Mouse (Mus musculus) embryonic facial prominence, embryonic 14.5 days (tissue): ENCODE measurements at regions not wholly inside any gene's neighbourhood (a gene's known extent, or its start where the extent isn't known, plus 50 kb on each side); places are given as distances from the start of the nearest gene placed in this dataset.

Experiments
- ATAC-seq: fragments of 200-750 bp; cut with Nextera tagmentation; 2 replicates; pipeline ENCODE4 v1.8.0; 2017; ENCODE audit warnings: low read depth, moderate number of reproducible peaks, moderate TSS enrichment
- DNase-seq: peaks from one replicate; pipeline ENCODE4 v3.0.0-alpha.2; 2015; ENCODE audit warnings: low spot score
- H3K27ac ChIP-seq: fragments of 300-500 bp; sonication (generic); replicated peaks from 2 replicates; pipeline ENCODE4 v1.5.1; 2014; ENCODE audit warnings: low read depth, mild to moderate bottlenecking, low read length, moderate library complexity
- H3K27me3 ChIP-seq: fragments of 300-500 bp; sonication (generic); replicated peaks from 2 replicates; pipeline ENCODE4 v1.6.1; 2014; ENCODE audit warnings: low read length; ENCODE audit not compliant: control insufficient read depth, insufficient read depth
- H3K36me3 ChIP-seq: fragments of 300-500 bp; sonication (generic); 2 replicates; pipeline ENCODE4 v1.6.1; 2014; ENCODE audit warnings: low read length, mixed read lengths; ENCODE audit not compliant: control insufficient read depth, insufficient read depth
- H3K4me1 ChIP-seq: fragments of 300-500 bp; sonication (generic); 2 replicates; pipeline ENCODE4 v1.6.1; 2014; ENCODE audit warnings: antibody characterized with exemption, low read length; ENCODE audit not compliant: control insufficient read depth, insufficient read depth
- H3K4me2 ChIP-seq: fragments of 300-500 bp; sonication (generic); 2 replicates; pipeline ENCODE4 v1.6.1; 2014; ENCODE audit warnings: low read depth, mild to moderate bottlenecking, low read length, moderate library complexity, mixed read lengths
- H3K4me3 ChIP-seq: fragments of 300-500 bp; sonication (generic); 2 replicates; pipeline ENCODE4 v1.5.1; 2014; ENCODE audit warnings: low read depth, mild to moderate bottlenecking, low read length
- H3K9ac ChIP-seq: fragments of 300-500 bp; sonication (generic); 2 replicates; pipeline ENCODE4 v1.6.1; 2014; ENCODE audit warnings: low read depth, mild to moderate bottlenecking, low read length, moderate library complexity, mixed read lengths
- H3K9me3 ChIP-seq: fragments of 300-500 bp; sonication (generic); 2 replicates; pipeline ENCODE4 v1.6.1; 2016; ENCODE audit warnings: low read length; ENCODE audit not compliant: control insufficient read depth
- WGBS: fragments of 180-500 bp; shearing (Covaris S2); extraction: QIAGEN DNeasy Blood & Tissue Kit; methylation state at CpG from one replicate; pipeline ENCODE4 v1.1.7; 2014; 5-methylcytosine and 5-hydroxymethylcytosine counted together

DNA sequence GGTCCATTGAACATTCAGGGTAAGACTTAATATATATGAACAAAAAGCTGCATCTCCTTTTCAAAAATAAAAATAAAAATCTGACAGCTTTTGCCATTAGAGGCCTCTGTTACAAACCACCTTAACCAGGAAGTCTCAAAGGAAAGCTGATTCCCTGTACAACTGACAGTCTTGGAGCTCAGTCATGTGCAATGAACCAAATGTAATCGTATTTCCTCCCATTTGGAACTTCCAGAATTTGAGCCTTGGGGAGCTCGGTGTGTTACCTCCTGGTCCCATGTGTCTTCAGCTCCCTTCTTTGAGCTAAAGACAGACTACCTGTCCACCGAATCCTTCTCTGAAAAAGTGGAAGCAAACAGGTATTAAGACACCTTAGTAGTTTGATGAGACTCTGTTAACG is 171.9 kb upstream of the Tent5a start:
- H3K9me3 ChIP-seq, result no peaks in the 10 kb centered on the region
- no peak overlapping the region for H3K27ac ChIP-seq
- no peak overlapping the region for H3K4me2 ChIP-seq
- no peak for DNase-seq
- H3K36me3 ChIP-seq, result no peaks in the 10 kb centered on the region
- no peaks in the 10 kb centered on the region for H3K27me3 ChIP-seq
- no peak for ATAC-seq
- H3K9ac ChIP-seq, result no peak overlapping the region
- no peak overlapping the region for H3K4me3 ChIP-seq
- 72% methylated on average over 4 of the region's 4 CpGs for WGBS
- H3K4me1 ChIP-seq, result no peaks in the 10 kb centered on the region

DNA sequence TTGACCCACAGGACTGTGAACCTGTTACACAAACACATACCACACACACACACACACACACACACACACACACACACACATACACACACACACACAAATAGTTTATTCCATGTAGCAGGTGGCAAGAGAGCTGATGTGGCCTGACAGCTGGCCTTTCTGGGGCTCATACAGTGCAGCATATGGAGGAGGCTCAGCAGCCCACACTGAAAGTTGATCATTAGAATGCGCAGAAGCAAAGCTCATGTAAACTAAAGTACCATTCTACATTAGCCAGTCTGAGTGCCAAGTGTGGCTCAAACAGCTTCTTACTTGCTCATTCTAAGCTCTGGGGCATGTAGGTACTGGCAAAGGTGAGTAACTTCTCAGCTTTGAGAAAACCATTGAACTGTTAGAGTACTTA is 170.2 kb upstream of the Tent5a start:
- H3K27me3 ChIP-seq, result no peaks in the 10 kb centered on the region
- ATAC-seq (peak; percentile 52; the same call in 1 of the 2 replicates), DNase-seq (peak; percentile 24)
- H3K36me3 ChIP-seq, result no peaks in the 10 kb centered on the region
- H3K27ac ChIP-seq, result no peak overlapping the region
- H3K4me3 ChIP-seq, result no peak overlapping the region
- no peak overlapping the region for H3K9ac ChIP-seq
- 77% methylated on average over 1 of the region's 1 CpGs for WGBS
- H3K9me3 ChIP-seq, result no peaks in the 10 kb centered on the region
- H3K4me1 ChIP-seq, result no peaks in the 10 kb centered on the region
- no peak overlapping the region for H3K4me2 ChIP-seq

DNA sequence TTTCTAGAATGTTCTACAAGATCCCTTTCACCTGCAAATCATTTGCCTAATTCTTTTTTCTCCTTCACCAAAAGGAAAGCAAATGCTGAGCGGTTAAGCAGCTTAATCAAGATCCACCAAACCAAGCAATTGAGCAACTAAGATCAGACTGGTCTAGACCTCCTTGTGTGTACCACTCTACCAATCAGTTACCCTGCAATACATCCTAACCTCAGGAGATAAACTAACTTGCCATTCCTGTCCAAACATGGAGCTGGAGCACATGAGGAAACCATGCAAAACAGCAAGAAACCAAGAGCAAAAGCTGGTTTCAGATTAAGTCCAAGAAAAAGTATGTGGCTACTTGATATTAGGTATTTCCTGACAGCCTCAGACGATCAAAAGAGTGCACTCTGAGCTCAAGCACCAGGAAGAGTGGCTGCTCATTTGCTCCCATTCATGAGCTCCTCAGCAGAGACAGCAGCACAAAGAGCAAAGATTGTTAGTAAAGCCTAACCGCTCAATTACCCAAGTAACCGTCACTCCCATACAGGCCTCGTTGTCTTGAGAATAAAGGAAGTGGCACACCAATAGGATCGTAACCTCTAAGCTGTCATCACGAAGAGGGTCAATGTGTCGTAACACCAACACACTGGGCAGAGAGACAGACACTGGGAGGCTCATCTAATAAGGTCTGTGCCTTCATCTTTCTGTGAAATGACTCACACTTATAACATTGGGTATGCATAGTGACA is 169.5 kb upstream of the Tent5a start:
- WGBS, result 56% methylated on average over 8 of the region's 8 CpGs
- ATAC-seq (peak; percentile 86), DNase-seq (peak; percentile 56)
- Histone ChIP-seq H3K4me2 (no peak overlapping the region), H3K4me1 (no peaks in the 10 kb centered on the region), H3K4me3 (no peak overlapping the region), H3K36me3 (no peaks in the 10 kb centered on the region), H3K9ac (no peak overlapping the region), H3K9me3 (no peaks in the 10 kb centered on the region), H3K27ac (no peak overlapping the region), H3K27me3 (no peaks in the 10 kb centered on the region)

DNA sequence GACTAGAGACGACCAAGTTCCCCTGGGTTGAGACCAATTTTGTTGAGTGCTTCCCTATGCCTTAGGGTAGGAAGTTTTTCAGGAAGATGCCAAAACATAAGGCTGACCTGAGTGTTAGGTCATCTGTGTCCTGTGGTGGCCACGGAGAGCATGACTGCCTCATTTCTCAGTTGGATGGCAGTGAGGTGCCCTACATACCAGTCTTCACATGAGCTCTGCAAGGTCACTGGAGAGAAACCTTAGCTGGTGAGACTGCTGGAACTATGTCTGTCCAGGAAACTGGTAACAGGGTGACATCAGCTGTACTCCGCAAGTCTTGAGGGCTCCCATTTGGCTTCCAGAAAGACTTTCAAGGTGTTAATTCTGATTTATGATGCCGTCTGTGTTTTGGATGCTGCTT is 167.9 kb upstream of the Tent5a start:
- H3K27ac ChIP-seq, result no peak overlapping the region
- no peaks in the 10 kb centered on the region for H3K27me3 ChIP-seq
- WGBS, result 70% methylated on average over 4 of the region's 4 CpGs
- no peak overlapping the region for H3K9ac ChIP-seq
- H3K36me3 ChIP-seq, result no peaks in the 10 kb centered on the region
- no peak overlapping the region for H3K4me2 ChIP-seq
- ATAC-seq (no peak), DNase-seq (no peak)
- H3K9me3 ChIP-seq, result no peaks in the 10 kb centered on the region
- no peaks in the 10 kb centered on the region for H3K4me1 ChIP-seq
- H3K4me3 ChIP-seq, result no peak overlapping the region

DNA sequence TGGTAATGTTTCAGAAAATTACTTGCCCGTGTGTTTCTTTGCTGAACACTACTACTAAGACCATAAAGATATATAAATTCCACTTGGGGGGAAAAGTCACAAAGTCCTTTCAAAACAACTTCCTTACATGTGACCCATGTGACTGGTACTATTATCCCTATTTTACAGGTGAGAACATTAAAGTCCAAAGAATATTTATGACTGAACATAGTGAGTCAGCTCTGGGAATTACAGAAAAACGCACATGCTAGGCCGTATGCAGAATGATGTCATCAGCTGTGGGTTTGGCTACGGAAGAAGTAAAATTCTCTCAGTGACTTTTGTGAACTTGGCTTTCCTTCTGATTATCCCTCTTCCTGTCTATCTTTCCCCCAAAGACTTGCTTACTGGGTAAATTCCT is 166.6 kb upstream of the Tent5a start:
- Histone ChIP-seq H3K4me3 (no peak overlapping the region), H3K9ac (no peak overlapping the region), H3K27me3 (no peaks in the 10 kb centered on the region), H3K4me2 (no peak overlapping the region), H3K36me3 (no peaks in the 10 kb centered on the region), H3K27ac (no peak overlapping the region), H3K9me3 (no peaks in the 10 kb centered on the region), H3K4me1 (no peaks in the 10 kb centered on the region)
- 77% methylated on average over 4 of the region's 4 CpGs for WGBS
- DNase-seq (peak; percentile 27), ATAC-seq (no peak)

DNA sequence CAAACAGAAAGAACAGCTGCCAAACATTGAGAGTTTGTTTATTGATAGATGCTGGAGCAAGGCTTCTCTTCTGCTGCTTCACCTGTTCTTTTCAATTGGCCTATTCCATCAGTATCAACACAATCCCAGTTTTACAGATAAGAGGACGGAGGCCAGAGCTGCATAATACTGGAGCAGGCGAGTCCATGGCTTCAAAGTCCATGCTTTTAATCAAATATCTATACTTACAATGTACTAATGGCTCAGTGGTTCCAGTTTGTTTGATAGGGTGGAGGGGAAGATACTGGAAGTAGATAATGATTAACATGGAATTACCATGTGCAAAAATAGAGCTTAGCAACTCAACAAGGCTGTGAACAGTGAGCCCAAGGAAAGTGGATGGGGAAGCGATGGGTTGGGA is 163.2 kb upstream of the Tent5a start:
- no peak for ATAC-seq
- H3K4me1 ChIP-seq, result no peaks in the 10 kb centered on the region
- H3K4me2 ChIP-seq, result no peak overlapping the region
- no peak overlapping the region for H3K4me3 ChIP-seq
- 89% methylated on average over 3 of the region's 3 CpGs for WGBS
- H3K9me3 ChIP-seq, result no peaks in the 10 kb centered on the region
- DNase-seq, result no peak
- no peak overlapping the region for H3K27ac ChIP-seq
- H3K36me3 ChIP-seq, result no peaks in the 10 kb centered on the region
- H3K9ac ChIP-seq, result no peak overlapping the region
- H3K27me3 ChIP-seq, result no peaks in the 10 kb centered on the region

DNA sequence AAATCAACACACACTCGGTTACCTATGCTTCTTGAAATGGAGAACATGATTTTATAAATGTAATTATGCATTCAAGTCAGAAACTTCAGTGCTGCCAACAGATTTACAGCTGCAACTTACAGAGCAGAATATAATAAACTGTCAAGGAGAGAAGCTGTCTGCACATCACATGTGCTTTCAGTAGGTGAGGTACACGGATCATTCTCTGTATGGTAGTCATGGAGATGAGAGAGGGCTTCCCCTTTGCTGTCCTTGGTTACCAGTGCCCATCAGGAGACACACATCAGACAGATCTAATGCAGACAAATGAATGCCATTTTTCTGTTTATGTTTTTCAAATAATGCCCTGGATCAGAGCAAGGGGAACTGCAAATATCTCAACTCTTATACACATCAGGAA is 160.8 kb upstream of the Tent5a start:
- DNase-seq, result no peak
- 51% methylated on average over 2 of the region's 2 CpGs for WGBS
- no peaks in the 10 kb centered on the region for H3K9me3 ChIP-seq

DNA sequence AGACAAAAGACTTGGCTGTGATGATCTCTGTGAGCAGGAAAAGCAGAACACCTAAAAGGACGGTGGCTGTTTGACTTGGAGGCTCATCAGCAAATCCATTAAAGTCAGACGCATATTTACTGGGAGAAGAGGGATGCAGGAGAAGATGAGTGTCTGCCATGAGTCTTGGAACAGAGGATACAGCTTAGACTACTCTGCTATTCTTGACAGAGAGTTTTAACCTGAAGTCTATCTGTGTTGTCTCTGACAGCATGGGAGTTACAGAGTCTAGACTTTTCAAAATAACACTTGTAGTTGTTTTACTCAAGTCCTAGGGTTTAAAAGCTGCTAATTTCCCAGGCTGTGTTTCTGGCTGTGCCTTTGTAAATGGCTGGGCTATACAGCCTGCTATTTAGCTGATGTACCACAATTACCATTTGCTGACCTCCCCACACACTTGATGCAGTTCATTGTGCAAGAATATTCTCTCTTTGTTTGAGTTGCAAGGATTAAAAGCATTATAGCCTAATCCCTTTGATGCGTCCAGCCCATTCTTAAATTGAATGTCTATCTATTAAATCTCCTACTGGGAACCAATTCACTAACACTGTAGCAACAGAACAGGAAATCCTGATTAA is 160.0 kb upstream of the Tent5a start:
- H3K4me1 ChIP-seq, result no peaks in the 10 kb centered on the region
- H3K36me3 ChIP-seq, result no peaks in the 10 kb centered on the region
- H3K27me3 ChIP-seq, result no peaks in the 10 kb centered on the region
- no peak overlapping the region for H3K4me2 ChIP-seq
- H3K9ac ChIP-seq, result no peak overlapping the region
- H3K27ac ChIP-seq, result no peak overlapping the region
- DNase-seq, result no peak
- WGBS, result 45% methylated on average over 3 of the region's 3 CpGs
- no peaks in the 10 kb centered on the region for H3K9me3 ChIP-seq
- H3K4me3 ChIP-seq, result no peak overlapping the region
- no peak for ATAC-seq

More for the DNA sequence above, 160.8 kb upstream of the Tent5a start:
- no peak overlapping the region for H3K4me2 ChIP-seq
- H3K4me1 ChIP-seq, result no peaks in the 10 kb centered on the region
- no peak for ATAC-seq
- H3K27ac ChIP-seq, result no peak overlapping the region
- H3K27me3 ChIP-seq, result no peaks in the 10 kb centered on the region
- no peaks in the 10 kb centered on the region for H3K36me3 ChIP-seq
- no peak overlapping the region for H3K9ac ChIP-seq
- H3K4me3 ChIP-seq, result no peak overlapping the region

DNA sequence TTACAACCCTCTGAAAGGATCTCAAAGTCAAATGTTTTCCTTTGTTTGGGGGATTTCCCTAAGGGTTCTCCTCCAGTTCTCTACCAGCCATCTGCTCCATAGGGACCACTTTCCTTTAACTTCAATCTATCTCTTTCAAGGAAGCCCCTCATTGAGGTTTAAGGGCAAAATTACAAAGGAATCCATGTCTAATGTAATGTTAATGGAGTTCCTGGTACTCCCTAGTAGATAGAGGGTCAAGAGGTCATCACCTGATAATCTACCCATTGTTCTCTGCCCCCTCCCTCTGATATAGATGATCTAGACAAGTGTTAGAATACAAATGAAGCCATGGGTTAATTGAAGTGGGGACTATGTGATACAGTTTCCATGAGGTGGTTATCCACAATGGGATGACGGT is 158.6 kb upstream of the Tent5a start:
- H3K27me3 ChIP-seq, result no peaks in the 10 kb centered on the region
- H3K9me3 ChIP-seq, result no peaks in the 10 kb centered on the region
- no peak overlapping the region for H3K9ac ChIP-seq
- ATAC-seq (no peak), DNase-seq (no peak)
- H3K36me3 ChIP-seq, result no peaks in the 10 kb centered on the region
- H3K27ac ChIP-seq, result no peak overlapping the region
- no peak overlapping the region for H3K4me2 ChIP-seq
- 70% methylated on average over 1 of the region's 1 CpGs for WGBS
- H3K4me3 ChIP-seq, result no peak overlapping the region
- no peaks in the 10 kb centered on the region for H3K4me1 ChIP-seq
